Mouse (Mus musculus) heart, embryonic 12.5 days (tissue): Measurements from ENCODE around the gene Uvrag. TPM values are rescaled to one million over a fixed set of nuclear protein-coding genes. Genes with fewer than 3 reads are reported as not detected.
A peak's percentile ranks its signal among the peaks of the same experiment; 100 is the strongest.
"Not testable (repeated sequence)": the region's sequence is repeated elsewhere in the genome, so short reads cannot be mapped to it uniquely, and the experiment has no call there.

ENCODE experiments used
- ATAC-seq: fragments of 200-750 bp; cut with Nextera tagmentation; 2 replicates; pipeline ENCODE4 v1.8.0; 2017; ENCODE audit warnings: moderate TSS enrichment, moderate library complexity; ENCODE audit not compliant: insufficient number of reproducible peaks, low FRiP score
- H3K27ac ChIP-seq: fragments of 300-500 bp; sonication (generic); 2 replicates; pipeline ENCODE4 v1.5.1; 2016; ENCODE audit warnings: mild to moderate bottlenecking, moderate library complexity; ENCODE audit not compliant: poor library complexity, severe bottlenecking
- H3K27me3 ChIP-seq: fragments of 300-500 bp; sonication (generic); replicated peaks from 2 replicates; pipeline ENCODE4 v1.6.1; 2016; ENCODE audit warnings: mild to moderate bottlenecking, moderate library complexity
- H3K36me3 ChIP-seq: fragments of 300-500 bp; sonication (generic); 2 replicates; pipeline ENCODE4 v1.6.1; 2016; ENCODE audit warnings: mild to moderate bottlenecking, moderate library complexity
- H3K4me1 ChIP-seq: fragments of 300-500 bp; sonication (generic); replicated peaks from 2 replicates; pipeline ENCODE4 v1.6.1; 2016; ENCODE audit warnings: mild to moderate bottlenecking
- H3K4me2 ChIP-seq: fragments of 300-500 bp; sonication (generic); 2 replicates; pipeline ENCODE4 v1.6.1; 2016; ENCODE audit warnings: mild to moderate bottlenecking, moderate library complexity
- H3K4me3 ChIP-seq: fragments of 300-500 bp; sonication (generic); 2 replicates; pipeline ENCODE4 v1.5.1; 2016; ENCODE audit warnings: mild to moderate bottlenecking
- H3K9ac ChIP-seq: fragments of 300-500 bp; sonication (generic); 2 replicates; pipeline ENCODE4 v1.6.1; 2016; ENCODE audit warnings: mild to moderate bottlenecking, moderate library complexity
- H3K9me3 ChIP-seq: fragments of 300-500 bp; sonication (generic); replicated peaks from 2 replicates; pipeline ENCODE4 v1.6.1; 2016; ENCODE audit warnings: mild to moderate bottlenecking, moderate library complexity
- WGBS: fragments of 180-500 bp; shearing (Covaris S2); methylation state at CpG from one replicate; pipeline ENCODE4 v1.1.7; 2016; 5-methylcytosine and 5-hydroxymethylcytosine counted together
- polyA plus RNA-seq: library from polyadenylated mRNA; unstranded; fragments of >200 nt; fragmentation: Nextera tagmentation; extraction: Ambion mirVana; gene quantifications from 2 replicates; pipeline ENCODE4 v1.2.1, GENCODE M21; 2016

The Uvrag gene
- polyA plus RNA-seq, 1 experiment from 2014 or later = 19.6 TPM

DNA sequence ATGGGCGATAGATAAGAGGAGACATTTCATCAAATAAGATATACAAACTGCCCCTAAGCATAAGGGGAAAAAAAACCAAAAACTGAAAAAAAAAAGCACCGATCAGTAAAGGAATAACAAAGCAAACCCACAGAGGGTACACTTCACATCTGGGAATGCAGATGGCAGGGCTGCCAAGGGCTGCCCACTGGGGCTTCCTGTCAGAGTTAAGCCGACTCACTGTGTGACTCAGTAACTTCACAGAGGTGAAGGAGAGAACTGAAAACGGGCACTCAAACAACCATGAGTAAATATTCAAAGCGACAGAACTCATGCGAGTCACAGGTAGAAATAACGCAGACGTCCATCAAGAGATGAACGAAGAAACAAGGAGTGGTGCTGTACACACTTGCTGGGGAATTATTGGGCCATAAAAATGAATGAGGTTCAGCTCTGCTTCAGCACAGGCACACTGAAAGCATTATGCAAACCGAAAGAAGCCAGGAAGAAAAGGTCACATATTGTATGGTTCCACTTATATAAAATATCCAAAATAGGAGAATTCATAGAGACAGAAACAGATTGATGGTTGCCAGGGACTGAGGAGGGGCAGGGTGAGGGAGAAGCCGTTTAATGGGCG lies 164.0 kb downstream of the Uvrag start:
- no peaks in the 10 kb centered on the region for H3K9me3 ChIP-seq
- peaks cover 3% of the 10 kb centered on the region; the same call in 1 of the 2 replicates for H3K4me1 ChIP-seq
- H3K9ac ChIP-seq = no peak overlapping the region
- ATAC-seq = no peak
- no peak overlapping the region for H3K4me2 ChIP-seq
- 0 out of 2 replicates have a peak, but pooled peaks cover 4% of the 10 kb centered on the region for H3K36me3 ChIP-seq
- no peaks in the 10 kb centered on the region for H3K27me3 ChIP-seq
- H3K27ac ChIP-seq = no peak overlapping the region
- no peak overlapping the region for H3K4me3 ChIP-seq
- 86% methylated on average over 12 of the region's 12 CpGs for WGBS

DNA sequence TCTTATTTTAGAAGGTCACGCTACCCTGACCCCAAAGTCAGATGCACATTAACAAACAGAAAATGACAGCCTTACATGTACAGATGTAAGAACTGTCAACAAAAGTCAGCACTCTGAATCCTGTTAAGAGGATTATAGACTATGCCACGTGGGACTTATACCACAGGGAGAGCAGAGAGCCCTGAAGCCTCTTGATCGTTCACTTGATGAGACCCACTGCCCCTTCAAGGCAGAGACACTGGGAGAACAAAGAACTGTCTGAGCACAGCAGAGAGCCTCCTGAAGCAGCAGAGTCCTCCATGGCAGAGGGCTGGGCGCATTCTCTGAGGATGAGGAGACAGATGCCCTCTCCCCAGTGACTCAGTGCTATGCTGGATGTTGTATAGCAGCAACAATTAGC lies 166.4 kb downstream of the Uvrag start:
- no peaks in the 10 kb centered on the region for H3K4me1 ChIP-seq
- H3K36me3 ChIP-seq = peaks cover 4% of the 10 kb centered on the region; the same call in 1 of the 2 replicates
- H3K9ac ChIP-seq = no peak overlapping the region
- no peaks in the 10 kb centered on the region for H3K27me3 ChIP-seq
- H3K4me2 ChIP-seq = no peak overlapping the region
- WGBS = 56% methylated on average over 4 of the region's 4 CpGs
- no peak overlapping the region for H3K27ac ChIP-seq
- no peak for ATAC-seq
- H3K9me3 ChIP-seq = no peaks in the 10 kb centered on the region
- H3K4me3 ChIP-seq = no peak overlapping the region

DNA sequence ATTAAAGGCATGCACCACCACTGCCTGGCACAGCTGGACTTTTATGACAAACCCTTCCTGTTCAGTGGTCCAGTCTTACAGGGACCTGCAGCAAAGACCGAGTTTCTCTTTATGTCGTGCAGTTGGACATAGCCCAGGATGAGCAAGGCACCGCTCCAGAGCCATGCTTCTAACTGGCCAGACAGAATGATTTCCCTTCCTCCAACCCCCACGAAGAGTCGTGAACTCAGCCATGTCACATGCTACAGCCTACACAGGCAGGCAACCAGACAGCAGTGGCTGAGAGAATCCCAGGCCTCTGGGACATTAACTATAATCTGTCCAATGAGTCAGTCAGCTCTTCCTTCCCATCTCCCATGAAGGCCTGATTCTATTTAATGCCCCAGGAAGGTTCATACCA lies 170.2 kb downstream of the Uvrag start:
- no peaks in the 10 kb centered on the region for H3K27me3 ChIP-seq
- H3K4me3 ChIP-seq = no peak overlapping the region
- H3K4me2 ChIP-seq = no peak overlapping the region
- H3K27ac ChIP-seq = no peak overlapping the region
- 83% methylated on average over 5 of the region's 5 CpGs for WGBS
- no peak for ATAC-seq
- peaks cover 19% of the 10 kb centered on the region for H3K4me1 ChIP-seq
- no peaks in the 10 kb centered on the region for H3K9me3 ChIP-seq
- no peak overlapping the region for H3K9ac ChIP-seq
- H3K36me3 ChIP-seq = peaks cover 7% of the 10 kb centered on the region; the same call in 1 of the 2 replicates

DNA sequence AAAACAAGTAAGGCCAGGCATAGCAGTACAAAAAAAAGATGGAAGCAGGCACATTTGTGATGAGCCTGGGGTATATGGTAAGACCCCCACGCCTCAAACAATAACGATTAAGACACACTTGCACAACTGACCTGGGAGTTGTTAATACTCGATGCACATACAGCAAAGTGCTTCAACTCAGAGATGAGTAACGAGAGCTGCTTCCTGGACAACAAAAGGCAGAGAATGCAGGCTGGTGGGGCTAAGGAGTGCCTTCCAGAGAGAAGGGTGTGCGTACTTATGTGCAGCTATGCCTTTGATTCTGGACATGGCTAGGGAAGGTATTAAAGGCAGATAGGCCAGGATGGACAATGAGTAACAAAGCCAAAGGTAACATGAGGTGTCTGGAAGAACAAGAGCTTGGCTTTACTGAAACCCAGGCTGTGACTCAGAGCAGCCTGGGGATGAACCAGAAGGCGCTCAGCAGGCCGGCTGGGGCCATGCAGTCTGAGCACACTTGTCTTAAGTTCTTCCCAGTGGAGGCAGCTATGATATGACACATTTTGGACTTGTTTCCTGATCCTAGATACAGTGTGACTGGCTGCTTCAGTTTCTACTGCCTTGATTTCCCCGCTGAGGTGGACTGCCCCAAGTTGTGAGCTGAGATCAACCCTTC lies 172.1 kb downstream of the Uvrag start:
- H3K4me2 ChIP-seq = no peak overlapping the region
- no peaks in the 10 kb centered on the region for H3K27me3 ChIP-seq
- WGBS = 84% methylated on average over 8 of the region's 8 CpGs
- no peak overlapping the region for H3K9ac ChIP-seq
- H3K9me3 ChIP-seq = no peaks in the 10 kb centered on the region
- no peak for ATAC-seq
- no peak overlapping the region for H3K27ac ChIP-seq
- H3K4me1 ChIP-seq = peaks cover 19% of the 10 kb centered on the region
- no peak overlapping the region for H3K4me3 ChIP-seq
- peaks cover 7% of the 10 kb centered on the region; the same call in 1 of the 2 replicates for H3K36me3 ChIP-seq

GRCm38 (mm10) chr7:98968082-98968674 lies 172.8 kb downstream of the Uvrag start:
- H3K4me3 ChIP-seq = no peak overlapping the region
- no peaks in the 10 kb centered on the region for H3K27me3 ChIP-seq
- WGBS = 34% methylated on average over 16 of the region's 16 CpGs
- peak overlapping the region; percentile 17 for H3K4me2 ChIP-seq
- no peak overlapping the region for H3K27ac ChIP-seq
- no peak for ATAC-seq
- no peaks in the 10 kb centered on the region for H3K9me3 ChIP-seq
- no peak overlapping the region for H3K9ac ChIP-seq
- peaks cover 22% of the 10 kb centered on the region for H3K4me1 ChIP-seq
- H3K36me3 ChIP-seq = peaks cover 7% of the 10 kb centered on the region; the same call in 1 of the 2 replicates

GRCm38 (mm10) chr7:98967672-98968071 lies 173.3 kb downstream of the Uvrag start:
- Histone ChIP-seq H3K9ac (peak overlapping the region; percentile 38; the same call in 1 of the 2 replicates), H3K27me3 (no peaks in the 10 kb centered on the region), H3K9me3 (no peaks in the 10 kb centered on the region), H3K36me3 (peaks cover 7% of the 10 kb centered on the region; the same call in 1 of the 2 replicates), H3K4me1 (peaks cover 27% of the 10 kb centered on the region), H3K27ac (no peak overlapping the region), H3K4me2 (peak overlapping the region; percentile 17; the same call in 1 of the 2 replicates), H3K4me3 (no peak overlapping the region)
- WGBS = 59% methylated on average over 7 of the region's 7 CpGs
- no peak for ATAC-seq

GRCm38 (mm10) chr7:98963581-98963980 lies 177.4 kb downstream of the Uvrag start:
- H3K27ac ChIP-seq, ATAC-seq, H3K4me2 ChIP-seq, H3K27me3 ChIP-seq, H3K9me3 ChIP-seq, H3K9ac ChIP-seq, H3K36me3 ChIP-seq, H3K4me3 ChIP-seq: not testable (repeated sequence)
- WGBS = 90% methylated on average over 13 of the region's 13 CpGs
- H3K4me1 ChIP-seq = peaks cover 33% of the 10 kb centered on the region

GRCm38 (mm10) chr7:98962547-98963311 lies 178.2 kb downstream of the Uvrag start:
- H3K36me3 ChIP-seq = 0 out of 2 replicates have a peak, but pooled peaks cover 3% of the 10 kb centered on the region
- 0 out of 2 replicates have a peak overlapping the region, but pooled peaks have one; percentile 4 for H3K9ac ChIP-seq
- ATAC-seq = peak; percentile 74
- H3K9me3 ChIP-seq = no peaks in the 10 kb centered on the region
- no peaks in the 10 kb centered on the region for H3K27me3 ChIP-seq
- WGBS = 23% methylated on average over 13 of the region's 13 CpGs
- no peak overlapping the region for H3K27ac ChIP-seq
- no peak overlapping the region for H3K4me2 ChIP-seq
- no peak overlapping the region for H3K4me3 ChIP-seq
- peaks cover 33% of the 10 kb centered on the region for H3K4me1 ChIP-seq

- 82% methylated on average over 11 of the region's 11 CpGs for whole genome bisulfite sequencing
- Histone ChIP-seq H3K9me3 (no peaks in the 10 kb centered on the region), H3K36me3 (0 out of 2 replicates have a peak, but pooled peaks cover 3% of the 10 kb centered on the region), H3K4me2 (no peak overlapping the region), H3K27me3 (no peaks in the 10 kb centered on the region), H3K27ac (no peak overlapping the region), H3K4me3 (no peak overlapping the region), H3K9ac (no peak overlapping the region), H3K4me1 (peaks cover 29% of the 10 kb centered on the region)
- no peak for ATAC-seq
Measured at GRCm38 (mm10) chr7:98962074-98962473, 178.9 kb downstream of the Uvrag start.

- Histone ChIP-seq H3K9ac (no peak overlapping the region), H3K4me1 (peaks cover 34% of the 10 kb centered on the region), H3K27me3 (no peaks in the 10 kb centered on the region), H3K36me3 (no peaks in the 10 kb centered on the region), H3K27ac (no peak overlapping the region), H3K4me3 (no peak overlapping the region), H3K4me2 (no peak overlapping the region), H3K9me3 (no peaks in the 10 kb centered on the region)
- 82% methylated on average over 8 of the region's 8 CpGs for WGBS
- ATAC-seq = no peak
Measured at GRCm38 (mm10) chr7:98960274-98960673, 180.7 kb downstream of the Uvrag start.

DNA sequence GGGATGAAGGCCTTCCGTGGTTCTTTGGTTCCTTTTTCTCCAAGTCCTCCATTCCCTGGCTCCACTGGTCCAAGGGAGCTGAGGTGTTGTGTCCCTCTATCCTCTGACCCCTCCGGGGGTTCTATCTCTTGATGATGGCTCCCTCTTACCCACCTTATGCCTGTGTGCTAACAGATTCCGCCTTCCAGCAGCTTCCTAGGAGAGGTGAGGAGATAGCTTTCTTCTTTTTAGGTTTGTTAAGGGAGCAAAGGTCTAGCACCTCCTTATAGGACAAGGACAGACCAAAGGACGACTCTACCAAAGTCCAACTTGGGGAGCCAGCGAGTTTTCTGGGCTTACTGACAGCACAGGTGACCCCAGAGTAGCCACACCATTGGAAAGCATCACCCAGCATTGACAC lies 181.7 kb downstream of the Uvrag start:
- Histone ChIP-seq H3K36me3 (no peaks in the 10 kb centered on the region), H3K27me3 (no peaks in the 10 kb centered on the region), H3K9ac (no peak overlapping the region), H3K9me3 (no peaks in the 10 kb centered on the region), H3K27ac (no peak overlapping the region), H3K4me2 (no peak overlapping the region), H3K4me3 (no peak overlapping the region), H3K4me1 (peaks cover 39% of the 10 kb centered on the region)
- ATAC-seq = no peak
- WGBS = 82% methylated on average over 5 of the region's 5 CpGs
